Mouse (Mus musculus) lung, postnatal 14 days (tissue): ENCODE measurements around the gene Usp7.
"Not testable (repeated sequence)": the region's sequence is repeated elsewhere in the genome, so short reads cannot be mapped to it uniquely, and the experiment has no call there.

Source experiments
- DNase-seq: peaks from one replicate; pipeline ENCODE4 v3.0.0; 2021

The Usp7 gene

GRCm38 (mm10) chr16:8748904-8749303 lies 43.2 kb downstream of the Usp7 start:
- DNase-seq, result no peak

- peak; percentile 21 for DNase-seq
Observed at GRCm38 (mm10) chr16:8748175-8748846, 43.8 kb downstream of the Usp7 start.

GRCm38 (mm10) chr16:8747772-8748171 lies 44.3 kb downstream of the Usp7 start:
- no peak for DNase-seq

- DNase-seq, result no peak
Observed at GRCm38 (mm10) chr16:8746509-8746908, 45.6 kb downstream of the Usp7 start.

GRCm38 (mm10) chr16:8745751-8746150 lies 46.4 kb downstream of the Usp7 start:
- no peak for DNase-seq

GRCm38 (mm10) chr16:8743989-8744388 lies 48.1 kb downstream of the Usp7 start:
- no peak for DNase-seq

- DNase-seq, result no peak
Observed at GRCm38 (mm10) chr16:8741697-8742096, 50.4 kb downstream of the Usp7 start.

- DNase-seq, result no peak
Observed at GRCm38 (mm10) chr16:8741110-8741509, 51.0 kb downstream of the Usp7 start.

- peak; percentile 93 for DNase-seq
Observed at GRCm38 (mm10) chr16:8738542-8739514, 53.3 kb downstream of the Usp7 start.

- peak; percentile 32 for DNase-seq
Observed at GRCm38 (mm10) chr16:8737666-8738541, 54.2 kb downstream of the Usp7 start.

- no peak for DNase-seq
Observed at GRCm38 (mm10) chr16:8737341-8737665, 54.8 kb downstream of the Usp7 start.

GRCm38 (mm10) chr16:8736757-8737156 lies 55.4 kb downstream of the Usp7 start:
- DNase-seq, result no peak

- no peak for DNase-seq
Observed at GRCm38 (mm10) chr16:8736032-8736431, 56.1 kb downstream of the Usp7 start.

GRCm38 (mm10) chr16:8734693-8735092 lies 57.4 kb downstream of the Usp7 start:
- no peak for DNase-seq

GRCm38 (mm10) chr16:8733624-8734023 lies 58.5 kb downstream of the Usp7 start:
- no peak for DNase-seq

GRCm38 (mm10) chr16:8732450-8732849 lies 59.7 kb downstream of the Usp7 start:
- DNase-seq, result not testable (repeated sequence)

GRCm38 (mm10) chr16:8731630-8732029 lies 60.5 kb downstream of the Usp7 start:
- DNase-seq, result no peak

GRCm38 (mm10) chr16:8728111-8728748 lies 63.9 kb downstream of the Usp7 start:
- no peak for DNase-seq

- no peak for DNase-seq
Observed at GRCm38 (mm10) chr16:8725807-8726206, 66.3 kb downstream of the Usp7 start.

GRCm38 (mm10) chr16:8724031-8724430 lies 68.1 kb downstream of the Usp7 start:
- no peak for DNase-seq

GRCm38 (mm10) chr16:8720447-8720846 lies 71.7 kb downstream of the Usp7 start:
- no peak for DNase-seq

GRCm38 (mm10) chr16:8717744-8718143 lies 74.4 kb downstream of the Usp7 start:
- DNase-seq, result no peak

- DNase-seq, result no peak
Observed at GRCm38 (mm10) chr16:8716300-8716699, 75.8 kb downstream of the Usp7 start.
